Mouse (Mus musculus) brain, embryonic 14.5 days (tissue): ENCODE data around the gene Nol4l.

Source experiments
- CTCF ChIP-seq: fragments of 200-500 bp; IDR thresholded peaks from 2 replicates; pipeline ENCODE4 v1.5.1; 2012; ENCODE audit warnings: inconsistent platforms, mild to moderate bottlenecking, moderate library complexity, borderline replicate concordance; ENCODE audit not compliant: insufficient read depth, insufficient read length; ENCODE audit errors: extremely low read depth
- POLR2A ChIP-seq: fragments of 200-500 bp; IDR thresholded peaks from 2 replicates; pipeline ENCODE4 v1.6.1; 2012; ENCODE audit warnings: mild to moderate bottlenecking, inconsistent platforms, borderline replicate concordance; ENCODE audit not compliant: poor library complexity, insufficient read depth, insufficient read length, severe bottlenecking; ENCODE audit errors: extremely low read depth

- TF ChIP-seq CTCF (no peak), POLR2A (no peak)
Observed at GRCm38 (mm10) chr2:153479486-153479885, 50.3 kb downstream of the Nol4l start.
